Mouse (Mus musculus): ENCODE measurements around the gene Ppp1r12b. TPM values are rescaled to one million over a fixed set of nuclear protein-coding genes. Genes with fewer than 3 reads are reported as not detected.
A peak's percentile ranks its signal among the peaks of the same experiment; 100 is the strongest.

Ppp1r12b gene
- polyA plus RNA-seq, 1 experiment = 10.4 TPM

GRCm38 (mm10) chr1:134775631-134776030 is 180.1 kb downstream of the Ppp1r12b start:
- H3K27me3 ChIP-seq (ENCODE audit: control insufficient read depth, insufficient read depth, low read length) = no peaks in the 10 kb centered on the region
- TF ChIP-seq CTCF (IDR thresholded peaks at IDR 0.05; ENCODE audit: extremely low read depth, insufficient read length, insufficient replicate concordance, low read depth, low read length) = no peak
- TF ChIP-seq POLR2A (IDR thresholded peaks at IDR 0.05; ENCODE audit: low read depth, low read length) = no peak
- H3K4me3 ChIP-seq (ENCODE audit: low read depth, low read length) = no peak overlapping the region
- H3K36me3 ChIP-seq (ENCODE audit: control insufficient read depth, insufficient read depth, low read length) = peaks cover 17% of the 10 kb centered on the region
- WGBS = 76% methylated on average over 3 of the region's 3 CpGs
- no peak overlapping the region for H3K27ac ChIP-seq (ENCODE audit: insufficient read depth, low read depth, low read length)
- peaks cover 10% of the 10 kb centered on the region for H3K4me1 ChIP-seq (ENCODE audit: control insufficient read depth, insufficient read depth, insufficient read length, low read length)

DNA sequence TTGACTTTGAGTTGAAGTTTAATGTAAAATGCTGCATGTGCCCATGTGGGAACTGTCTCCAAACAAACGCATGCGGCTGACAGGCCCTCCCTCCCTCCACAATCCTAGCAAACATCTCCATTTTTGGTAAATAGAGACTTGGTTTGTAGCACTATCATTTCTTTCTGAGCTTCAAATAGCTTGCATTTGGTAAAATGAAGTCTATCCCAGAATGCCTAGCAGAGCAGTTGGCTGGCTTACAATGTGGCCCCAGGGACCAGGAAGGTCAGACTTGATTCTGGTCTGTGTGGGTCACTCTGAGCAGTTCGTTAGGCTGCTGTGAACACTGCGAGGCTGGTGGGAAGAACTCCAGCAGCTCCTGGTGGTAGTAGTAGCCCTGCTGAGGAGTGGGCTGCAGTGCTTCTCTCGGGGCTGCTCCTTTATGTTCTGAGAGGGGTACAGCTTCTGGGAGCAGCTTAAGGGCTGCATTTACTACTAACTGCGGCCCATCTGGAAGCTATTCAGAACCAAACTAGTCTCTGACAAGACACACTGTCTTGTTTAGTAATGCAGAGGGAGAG is 180.9 kb downstream of the Ppp1r12b start:
- TF ChIP-seq CTCF (IDR thresholded peaks at IDR 0.05; ENCODE audit: extremely low read depth, insufficient read length, insufficient replicate concordance, low read depth, low read length) (no peak), POLR2A (IDR thresholded peaks at IDR 0.05; ENCODE audit: low read depth, low read length) (no peak)
- peak overlapping the region; percentile 39; the same call in 1 of the 2 replicates for H3K27ac ChIP-seq (ENCODE audit: insufficient read depth, low read depth, low read length)
- peaks cover 17% of the 10 kb centered on the region for H3K36me3 ChIP-seq (ENCODE audit: control insufficient read depth, insufficient read depth, low read length)
- no peak overlapping the region for H3K4me3 ChIP-seq (ENCODE audit: low read depth, low read length)
- WGBS = 78% methylated on average over 6 of the region's 6 CpGs
- peaks cover 10% of the 10 kb centered on the region for H3K4me1 ChIP-seq (ENCODE audit: control insufficient read depth, insufficient read depth, insufficient read length, low read length)
- no peaks in the 10 kb centered on the region for H3K27me3 ChIP-seq (ENCODE audit: control insufficient read depth, insufficient read depth, low read length)

DNA sequence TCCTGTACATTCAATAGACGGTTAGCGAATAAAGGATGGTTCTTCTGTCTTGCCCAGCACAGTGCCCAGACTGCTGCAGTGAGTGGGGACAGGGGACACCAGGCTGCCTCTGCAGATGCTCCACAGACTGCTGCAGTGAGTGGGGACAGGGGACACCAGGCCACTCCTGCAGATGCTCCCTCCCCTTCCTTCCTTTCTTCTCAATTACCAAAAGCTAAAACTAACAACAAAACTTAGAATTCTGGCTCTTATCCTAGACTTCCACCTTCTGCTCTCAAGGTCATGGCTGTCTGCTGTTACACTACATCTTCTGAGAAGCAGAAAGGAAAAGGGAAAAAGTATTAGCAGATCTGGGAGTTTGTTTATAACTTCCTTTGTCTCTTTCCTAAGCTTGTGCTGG is 181.5 kb downstream of the Ppp1r12b start:
- Histone ChIP-seq H3K27me3 (ENCODE audit: control insufficient read depth, insufficient read depth, low read length) (no peaks in the 10 kb centered on the region), H3K27ac (ENCODE audit: insufficient read depth, low read depth, low read length) (peak overlapping the region; percentile 57; the same call in 1 of the 2 replicates), H3K36me3 (ENCODE audit: control insufficient read depth, insufficient read depth, low read length) (peaks cover 17% of the 10 kb centered on the region), H3K4me1 (ENCODE audit: control insufficient read depth, insufficient read depth, insufficient read length, low read length) (peaks cover 10% of the 10 kb centered on the region), H3K4me3 (ENCODE audit: low read depth, low read length) (no peak overlapping the region)
- TF ChIP-seq CTCF (IDR thresholded peaks at IDR 0.05; ENCODE audit: extremely low read depth, insufficient read length, insufficient replicate concordance, low read depth, low read length) = no peak
- no peak for TF ChIP-seq POLR2A (IDR thresholded peaks at IDR 0.05; ENCODE audit: low read depth, low read length)
- WGBS = 77% methylated on average over 2 of the region's 2 CpGs

DNA sequence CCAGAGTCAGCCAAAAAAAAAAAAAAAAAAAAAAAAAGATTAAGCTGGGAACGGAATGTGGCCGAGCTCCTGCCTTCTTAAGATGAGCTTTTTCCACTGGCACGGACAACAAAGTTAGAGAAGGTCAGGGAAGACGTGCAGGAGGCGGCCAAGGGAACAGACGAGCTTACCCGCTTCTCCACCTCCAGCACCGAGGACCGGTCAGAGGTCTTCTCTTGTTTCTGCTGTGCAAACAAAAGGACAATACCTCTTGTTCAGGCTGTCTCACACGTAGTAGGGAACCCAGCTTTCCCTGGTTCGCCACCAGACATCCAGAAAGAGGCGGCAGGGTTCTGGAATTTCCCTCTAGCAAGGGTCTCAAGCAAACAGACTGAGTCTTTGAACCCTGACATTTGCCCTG is 182.5 kb downstream of the Ppp1r12b start:
- Histone ChIP-seq H3K4me1 (ENCODE audit: control insufficient read depth, insufficient read depth, insufficient read length, low read length) (peaks cover 10% of the 10 kb centered on the region), H3K27ac (ENCODE audit: insufficient read depth, low read depth, low read length) (peak overlapping the region; percentile 13; the same call in 1 of the 2 replicates), H3K27me3 (ENCODE audit: control insufficient read depth, insufficient read depth, low read length) (no peaks in the 10 kb centered on the region), H3K36me3 (ENCODE audit: control insufficient read depth, insufficient read depth, low read length) (peaks cover 17% of the 10 kb centered on the region), H3K4me3 (ENCODE audit: low read depth, low read length) (no peak overlapping the region)
- 68% methylated on average over 12 of the region's 12 CpGs for WGBS
- no peak for TF ChIP-seq POLR2A (IDR thresholded peaks at IDR 0.05; ENCODE audit: low read depth, low read length)
- no peak for TF ChIP-seq CTCF (IDR thresholded peaks at IDR 0.05; ENCODE audit: extremely low read depth, insufficient read length, insufficient replicate concordance, low read depth, low read length)

DNA sequence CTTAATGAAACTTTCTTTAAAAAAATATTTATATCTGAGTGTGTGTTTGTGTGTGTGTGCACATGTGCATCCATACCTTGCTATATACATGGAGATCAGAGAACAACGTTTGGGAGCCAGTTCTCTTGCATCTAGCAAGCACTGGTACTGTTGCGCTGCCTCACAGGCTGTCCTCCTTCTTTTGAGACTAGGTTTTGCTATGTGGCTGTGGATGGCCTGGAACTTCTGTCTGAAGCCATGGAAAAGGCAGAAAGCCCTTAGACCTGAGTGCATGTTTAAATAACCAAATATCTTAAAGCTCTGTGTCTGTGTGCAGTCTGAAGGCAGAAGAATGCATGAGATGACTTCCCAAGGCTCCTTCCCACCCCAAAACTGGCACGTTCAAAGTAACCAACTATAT is 182.9 kb downstream of the Ppp1r12b start:
- no peak overlapping the region for H3K4me3 ChIP-seq (ENCODE audit: low read depth, low read length)
- peaks cover 8% of the 10 kb centered on the region; the same call in 1 of the 2 replicates for H3K4me1 ChIP-seq (ENCODE audit: control insufficient read depth, insufficient read depth, insufficient read length, low read length)
- no peak for TF ChIP-seq POLR2A (IDR thresholded peaks at IDR 0.05; ENCODE audit: low read depth, low read length)
- no peak for TF ChIP-seq CTCF (IDR thresholded peaks at IDR 0.05; ENCODE audit: extremely low read depth, insufficient read length, insufficient replicate concordance, low read depth, low read length)
- H3K27ac ChIP-seq (ENCODE audit: insufficient read depth, low read depth, low read length) = no peak overlapping the region
- WGBS = 77% methylated on average over 3 of the region's 3 CpGs
- peaks cover 16% of the 10 kb centered on the region for H3K36me3 ChIP-seq (ENCODE audit: control insufficient read depth, insufficient read depth, low read length)
- H3K27me3 ChIP-seq (ENCODE audit: control insufficient read depth, insufficient read depth, low read length) = no peaks in the 10 kb centered on the region

- WGBS = 72% methylated on average over 7 of the region's 7 CpGs
- no peak overlapping the region for H3K4me3 ChIP-seq (ENCODE audit: low read depth, low read length)
- H3K27ac ChIP-seq (ENCODE audit: insufficient read depth, low read depth, low read length) = peak overlapping the region; percentile 71
- peaks cover 15% of the 10 kb centered on the region for H3K36me3 ChIP-seq (ENCODE audit: control insufficient read depth, insufficient read depth, low read length)
- TF ChIP-seq POLR2A (IDR thresholded peaks at IDR 0.05; ENCODE audit: low read depth, low read length) (no peak), CTCF (IDR thresholded peaks at IDR 0.05; ENCODE audit: extremely low read depth, insufficient read length, insufficient replicate concordance, low read depth, low read length) (no peak)
- H3K4me1 ChIP-seq (ENCODE audit: control insufficient read depth, insufficient read depth, insufficient read length, low read length) = peaks cover 8% of the 10 kb centered on the region; the same call in 1 of the 2 replicates
- no peaks in the 10 kb centered on the region for H3K27me3 ChIP-seq (ENCODE audit: control insufficient read depth, insufficient read depth, low read length)
Measured at GRCm38 (mm10) chr1:134771999-134772398, 183.7 kb downstream of the Ppp1r12b start.

GRCm38 (mm10) chr1:134771353-134771752 is 184.4 kb downstream of the Ppp1r12b start:
- peak overlapping the region; percentile 71 for H3K27ac ChIP-seq (ENCODE audit: insufficient read depth, low read depth, low read length)
- H3K4me1 ChIP-seq (ENCODE audit: control insufficient read depth, insufficient read depth, insufficient read length, low read length) = peaks cover 8% of the 10 kb centered on the region; the same call in 1 of the 2 replicates
- H3K27me3 ChIP-seq (ENCODE audit: control insufficient read depth, insufficient read depth, low read length) = no peaks in the 10 kb centered on the region
- peaks cover 13% of the 10 kb centered on the region for H3K36me3 ChIP-seq (ENCODE audit: control insufficient read depth, insufficient read depth, low read length)
- TF ChIP-seq POLR2A (IDR thresholded peaks at IDR 0.05; ENCODE audit: low read depth, low read length) (no peak), CTCF (IDR thresholded peaks at IDR 0.05; ENCODE audit: extremely low read depth, insufficient read length, insufficient replicate concordance, low read depth, low read length) (no peak)
- 49% methylated on average over 6 of the region's 6 CpGs for WGBS
- H3K4me3 ChIP-seq (ENCODE audit: low read depth, low read length) = no peak overlapping the region
